Comparison of ENCODE assay signal across 17 mouse cellular contexts in genomic region chr14:118899940-118900339, GRCm38 (mm10). TPM values are rescaled to one million over a fixed set of nuclear protein-coding genes. Genes with fewer than 3 reads are reported as not detected.
A peak's percentile ranks its signal among the peaks of the same experiment; 100 is the strongest.
DNase-seq lines count a peak whose midpoint lies in the region; ATAC-seq and TF ChIP-seq lines count a peak whose summit lies in the region.
"Had no signal": no experiment of that assay in that cellular context is flagged by ENCODE, and none has a peak within 500 bp of the region (broad histone marks: within the 10 kb centered on the region; RNA-seq: fewer than 3 reads in every experiment).

No protein-coding gene starts in this region.

- H3K4me3 ChIP-seq in gastrocnemius, adult 2 months = 0 out of 2 replicates have a peak overlapping the region, but pooled peaks have one; percentile 19
- no peak overlapping the region for H3K4me3 ChIP-seq in liver, embryonic 11.5 days (ENCODE audit: low read depth, low read length)
- H3K4me3 ChIP-seq: forebrain, embryonic 13.5 days; hindbrain, embryonic 13.5 days; liver, embryonic 13.5 days; midbrain, embryonic 15.5 days had no signal

- H3K27ac ChIP-seq in gastrocnemius, adult 2 months = peak overlapping the region; percentile 49; the same call in 1 of the 2 replicates
- no peak overlapping the region for H3K27ac ChIP-seq in liver, embryonic 11.5 days (ENCODE audit: low read depth, low read length)
- H3K27ac ChIP-seq: forebrain, embryonic 13.5 days; hindbrain, embryonic 13.5 days; liver, embryonic 13.5 days; midbrain, embryonic 15.5 days had no signal

- H3K9ac ChIP-seq in liver, embryonic 11.5 days (ENCODE audit: low read depth, low read length) = no peak overlapping the region
- H3K9ac ChIP-seq: forebrain, embryonic 13.5 days; hindbrain, embryonic 13.5 days; liver, embryonic 13.5 days; midbrain, embryonic 15.5 days had no signal

- no peaks in the 10 kb centered on the region for H3K9me3 ChIP-seq in liver, embryonic 11.5 days (ENCODE audit: control insufficient read depth, low read length)
- H3K9me3 ChIP-seq: forebrain, embryonic 13.5 days; midbrain, embryonic 15.5 days had no signal

- WGBS in liver, embryonic 11.5 days = 76% methylated on average over 11 of the region's 11 CpGs

- DNase-seq in gastrocnemius, adult 2 months = no peak
- DNase-seq in gastrocnemius, postnatal 10 days = no peak
- peak; percentile 22 for DNase-seq in liver
- no peak for DNase-seq in liver, embryonic 11.5 days (ENCODE audit: low spot score)
- DNase-seq in thymus, postnatal 4 days = peak; percentile 29
- DNase-seq in thymus, postnatal 10 days (ENCODE audit: low spot score in 2 of 2) = no peak
- DNase-seq in heart, adult 9 months (ENCODE audit: low spot score in 2 of 2) = no peak
- DNase-seq in cerebellum, adult 9-10 months = no peak
- DNase-seq: cerebellum, adult 9-11 months; heart, postnatal 14 days; layer of hippocampus, postnatal 36 days; left cerebral cortex, postnatal 4 days; liver, embryonic 13.5 days had no signal

- no peaks in the 10 kb centered on the region for H3K4me1 ChIP-seq in liver, embryonic 11.5 days (replicated peaks; ENCODE audit: control insufficient read depth, insufficient read depth, low read length)
- H3K4me1 ChIP-seq: midbrain, embryonic 15.5 days had no signal

- no peaks in the 10 kb centered on the region for H3K27me3 ChIP-seq in liver, embryonic 11.5 days (replicated peaks; ENCODE audit: control insufficient read depth, insufficient read depth, low read length)
- H3K27me3 ChIP-seq: forebrain, embryonic 13.5 days; hindbrain, embryonic 13.5 days; liver, embryonic 13.5 days; midbrain, embryonic 15.5 days had no signal

- TF ChIP-seq CTCF in gastrocnemius, adult 2 months (IDR thresholded peaks at IDR 0.05) = peak; percentile 21; the same call in 1 of the 2 replicates

- no peak for ATAC-seq in liver, embryonic 11.5 days (replicated peaks; ENCODE audit: low FRiP score)
- ATAC-seq: forebrain, embryonic 13.5 days; midbrain, embryonic 15.5 days had no signal

- intact Hi-C loops in gastrocnemius, adult 2 months (cut with DNase I) = loop anchor here (10.0 kb wide), 1 partner anchor 75 kb away; no protein-coding TSS in a partner anchor

- H3K4me2 ChIP-seq in liver, embryonic 11.5 days = no peak overlapping the region
- H3K4me2 ChIP-seq: forebrain, embryonic 13.5 days; heart, embryonic 11.5 days; hindbrain, embryonic 13.5 days; liver, embryonic 13.5 days; midbrain, embryonic 15.5 days had no signal

- 0 out of 2 replicates have a peak, but pooled peaks cover 2% of the 10 kb centered on the region for H3K36me3 ChIP-seq in liver, embryonic 11.5 days (ENCODE audit: control insufficient read depth, insufficient read depth, low read length)

RNA-seq across cellular contexts. Expression of gene Dzip1, which starts 25.3 kb away (rescaled TPM):
- 1 to 10 TPM; 1.6 to 2.6 TPM for total RNA-seq in gastrocnemius, adult 2 months (2021)
- 10 to 100 TPM in 1 of 2 experiments, 1 to 10 TPM in 1; 7.4 to 11.6 TPM for total RNA-seq in gastrocnemius, postnatal 10 days (2021)
- polyA plus RNA-seq in liver, embryonic 11.5 days (2014; fragmentation: Nextera tagmentation; extraction: Ambion mirVana) = 7.2 and 7.8 TPM in 2 replicates

RNA-seq across cellular contexts. Expression of gene Dnajc3, which starts 37.8 kb away (rescaled TPM):
- total RNA-seq in gastrocnemius, adult 2 months (2021) = 10 to 100 TPM; 18.3 to 25.0 TPM
- 10 to 100 TPM; 22.3 to 25.9 TPM for total RNA-seq in gastrocnemius, postnatal 10 days (2021)
- polyA plus RNA-seq in liver, embryonic 11.5 days (2014; fragmentation: Nextera tagmentation; extraction: Ambion mirVana) = 53.7 and 54.7 TPM in 2 replicates

Comparison
In these comparisons a context has a peak if more than half of its experiments do, and no peak if none do; other contexts are left out.
1. DNase-seq: peak in liver (single experiment) and thymus, postnatal 4 days (single experiment); none in gastrocnemius, adult 2 months (single experiment), gastrocnemius, postnatal 10 days (single experiment), liver, embryonic 11.5 days (single experiment), thymus, postnatal 10 days (0 of 2), heart, adult 9 months (0 of 2) and cerebellum, adult 9-10 months (single experiment).